Mouse (Mus musculus): Measurements from ENCODE around the gene Parvb. TPM values are rescaled to one million over a fixed set of nuclear protein-coding genes. Genes with fewer than 3 reads are reported as not detected.

Gene Parvb
- polyA plus RNA-seq, 1 experiment = 54.5 TPM

- H3K4me1 ChIP-seq (ENCODE audit: control insufficient read depth, insufficient read depth, low read length) = peaks cover 1% of the 10 kb centered on the region
Measured at GRCm38 (mm10) chr15:84221539-84221938, 10.3 kb upstream of the Parvb start.

GRCm38 (mm10) chr15:84223423-84223822 lies 8.4 kb upstream of the Parvb start:
- H3K9ac ChIP-seq (ENCODE audit: low read depth, poor library complexity, severe bottlenecking) = no peak overlapping the region

More at GRCm38 (mm10) chr15:84221539-84221938, 10.3 kb upstream of the Parvb start:
- Histone ChIP-seq H3K36me3 (ENCODE audit: control insufficient read depth, insufficient read depth, low read length, poor library complexity, severe bottlenecking) (no peaks in the 10 kb centered on the region), H3K27me3 (ENCODE audit: control insufficient read depth, insufficient read depth, low read length, poor library complexity, severe bottlenecking) (no peaks in the 10 kb centered on the region), H3K4me3 (ENCODE audit: low read depth, low read length) (no peak overlapping the region), H3K27ac (ENCODE audit: insufficient read depth, low read length) (no peak overlapping the region), H3K9me3 (replicated peaks; ENCODE audit: control insufficient read depth, insufficient read depth, low read length, poor library complexity, severe bottlenecking) (no peaks in the 10 kb centered on the region), H3K9ac (ENCODE audit: low read depth, poor library complexity, severe bottlenecking) (no peak overlapping the region)
- TF ChIP-seq POLR2A (IDR thresholded peaks at IDR 0.05; ENCODE audit: insufficient read depth, low read length) = no peak
- no peak for TF ChIP-seq EP300 (IDR thresholded peaks at IDR 0.05; ENCODE audit: insufficient read depth, low read depth, low read length)
- TF ChIP-seq CTCF (IDR thresholded peaks at IDR 0.05; ENCODE audit: low read depth, low read length) = no peak

GRCm38 (mm10) chr15:84224779-84225178 lies 7.1 kb upstream of the Parvb start:
- H3K4me3 ChIP-seq (ENCODE audit: low read depth, low read length) = no peak overlapping the region
- H3K4me1 ChIP-seq (ENCODE audit: control insufficient read depth, insufficient read depth, low read length) = peaks cover 1% of the 10 kb centered on the region

More at GRCm38 (mm10) chr15:84223423-84223822, 8.4 kb upstream of the Parvb start:
- Histone ChIP-seq H3K9me3 (replicated peaks; ENCODE audit: control insufficient read depth, insufficient read depth, low read length, poor library complexity, severe bottlenecking) (no peaks in the 10 kb centered on the region), H3K27me3 (ENCODE audit: control insufficient read depth, insufficient read depth, low read length, poor library complexity, severe bottlenecking) (no peaks in the 10 kb centered on the region), H3K27ac (ENCODE audit: insufficient read depth, low read length) (no peak overlapping the region), H3K4me3 (ENCODE audit: low read depth, low read length) (no peak overlapping the region), H3K4me1 (ENCODE audit: control insufficient read depth, insufficient read depth, low read length) (peaks cover 1% of the 10 kb centered on the region), H3K36me3 (ENCODE audit: control insufficient read depth, insufficient read depth, low read length, poor library complexity, severe bottlenecking) (no peaks in the 10 kb centered on the region)
- TF ChIP-seq POLR2A (IDR thresholded peaks at IDR 0.05; ENCODE audit: insufficient read depth, low read length) (no peak), EP300 (IDR thresholded peaks at IDR 0.05; ENCODE audit: insufficient read depth, low read depth, low read length) (no peak), CTCF (IDR thresholded peaks at IDR 0.05; ENCODE audit: low read depth, low read length) (peak; percentile 35)

GRCm38 (mm10) chr15:84226918-84227317 lies 4.9 kb upstream of the Parvb start:
- Histone ChIP-seq H3K4me3 (ENCODE audit: low read depth, low read length) (no peak overlapping the region), H3K9me3 (replicated peaks; ENCODE audit: control insufficient read depth, insufficient read depth, low read length, poor library complexity, severe bottlenecking) (no peaks in the 10 kb centered on the region), H3K4me1 (ENCODE audit: control insufficient read depth, insufficient read depth, low read length) (peaks cover 1% of the 10 kb centered on the region), H3K27me3 (ENCODE audit: control insufficient read depth, insufficient read depth, low read length, poor library complexity, severe bottlenecking) (no peaks in the 10 kb centered on the region), H3K9ac (ENCODE audit: low read depth, poor library complexity, severe bottlenecking) (no peak overlapping the region), H3K36me3 (ENCODE audit: control insufficient read depth, insufficient read depth, low read length, poor library complexity, severe bottlenecking) (no peaks in the 10 kb centered on the region), H3K27ac (ENCODE audit: insufficient read depth, low read length) (no peak overlapping the region)
- TF ChIP-seq EP300 (IDR thresholded peaks at IDR 0.05; ENCODE audit: insufficient read depth, low read depth, low read length) (no peak), POLR2A (IDR thresholded peaks at IDR 0.05; ENCODE audit: insufficient read depth, low read length) (no peak), CTCF (IDR thresholded peaks at IDR 0.05; ENCODE audit: low read depth, low read length) (no peak)

More at GRCm38 (mm10) chr15:84224779-84225178, 7.1 kb upstream of the Parvb start:
- Histone ChIP-seq H3K27ac (ENCODE audit: insufficient read depth, low read length) (no peak overlapping the region), H3K9ac (ENCODE audit: low read depth, poor library complexity, severe bottlenecking) (no peak overlapping the region), H3K36me3 (ENCODE audit: control insufficient read depth, insufficient read depth, low read length, poor library complexity, severe bottlenecking) (no peaks in the 10 kb centered on the region), H3K9me3 (replicated peaks; ENCODE audit: control insufficient read depth, insufficient read depth, low read length, poor library complexity, severe bottlenecking) (no peaks in the 10 kb centered on the region), H3K27me3 (ENCODE audit: control insufficient read depth, insufficient read depth, low read length, poor library complexity, severe bottlenecking) (no peaks in the 10 kb centered on the region)
- no peak for TF ChIP-seq EP300 (IDR thresholded peaks at IDR 0.05; ENCODE audit: insufficient read depth, low read depth, low read length)
- no peak for TF ChIP-seq POLR2A (IDR thresholded peaks at IDR 0.05; ENCODE audit: insufficient read depth, low read length)
- no peak for TF ChIP-seq CTCF (IDR thresholded peaks at IDR 0.05; ENCODE audit: low read depth, low read length)

GRCm38 (mm10) chr15:84230661-84231060 lies 1.2 kb upstream of the Parvb start:
- H3K4me1 ChIP-seq (ENCODE audit: control insufficient read depth, insufficient read depth, low read length) = no peaks in the 10 kb centered on the region
- peak overlapping the region; percentile 52 for H3K9ac ChIP-seq (ENCODE audit: low read depth, poor library complexity, severe bottlenecking)
- no peaks in the 10 kb centered on the region for H3K36me3 ChIP-seq (ENCODE audit: control insufficient read depth, insufficient read depth, low read length, poor library complexity, severe bottlenecking)
- H3K9me3 ChIP-seq (replicated peaks; ENCODE audit: control insufficient read depth, insufficient read depth, low read length, poor library complexity, severe bottlenecking) = no peaks in the 10 kb centered on the region
- H3K27ac ChIP-seq (ENCODE audit: insufficient read depth, low read length) = no peak overlapping the region
- no peaks in the 10 kb centered on the region for H3K27me3 ChIP-seq (ENCODE audit: control insufficient read depth, insufficient read depth, low read length, poor library complexity, severe bottlenecking)
- H3K4me3 ChIP-seq (ENCODE audit: low read depth, low read length) = no peak overlapping the region; the same call in 1 of the 2 replicates
- TF ChIP-seq CTCF (IDR thresholded peaks at IDR 0.05; ENCODE audit: low read depth, low read length) (no peak), POLR2A (IDR thresholded peaks at IDR 0.05; ENCODE audit: insufficient read depth, low read length) (no peak), EP300 (IDR thresholded peaks at IDR 0.05; ENCODE audit: insufficient read depth, low read depth, low read length) (no peak)

- H3K9me3 ChIP-seq (replicated peaks; ENCODE audit: control insufficient read depth, insufficient read depth, low read length, poor library complexity, severe bottlenecking) = no peaks in the 10 kb centered on the region
- no peaks in the 10 kb centered on the region for H3K36me3 ChIP-seq (ENCODE audit: control insufficient read depth, insufficient read depth, low read length, poor library complexity, severe bottlenecking)
- H3K4me1 ChIP-seq (ENCODE audit: control insufficient read depth, insufficient read depth, low read length) = no peaks in the 10 kb centered on the region
- TF ChIP-seq POLR2A (IDR thresholded peaks at IDR 0.05; ENCODE audit: insufficient read depth, low read length) (no peak), EP300 (IDR thresholded peaks at IDR 0.05; ENCODE audit: insufficient read depth, low read depth, low read length) (0 out of 2 replicates have a peak, but pooled peaks have one; percentile 43), CTCF (IDR thresholded peaks at IDR 0.05; ENCODE audit: low read depth, low read length) (no peak)
- no peaks in the 10 kb centered on the region for H3K27me3 ChIP-seq (ENCODE audit: control insufficient read depth, insufficient read depth, low read length, poor library complexity, severe bottlenecking)
- 0 out of 2 replicates have a peak overlapping the region, but pooled peaks have one; percentile 2 for H3K27ac ChIP-seq (ENCODE audit: insufficient read depth, low read length)
- H3K9ac ChIP-seq (ENCODE audit: low read depth, poor library complexity, severe bottlenecking) = peak overlapping the region; percentile 52
- H3K4me3 ChIP-seq (ENCODE audit: low read depth, low read length) = peak overlapping the region; percentile 72
Measured at GRCm38 (mm10) chr15:84231113-84231712, 630 bp upstream of the Parvb start.
